32 mouse cellular contexts compared by ENCODE assay signal in genomic region chr9:46223090-46223489, GRCm38 (mm10). TPM values are rescaled to one million over a fixed set of nuclear protein-coding genes. Genes with fewer than 3 reads are reported as not detected.
DNase-seq lines count a peak whose midpoint lies in the region; ATAC-seq and TF ChIP-seq lines count a peak whose summit lies in the region.
"Had no signal": no experiment of that assay in that cellular context is flagged by ENCODE, and none has a peak within 500 bp of the region (broad histone marks: within the 10 kb centered on the region; RNA-seq: fewer than 3 reads in every experiment).

No protein-coding gene starts in this region.

- peaks cover 9% of the 10 kb centered on the region; the same call in 1 of the 2 replicates for H3K36me3 ChIP-seq in liver, adult 2 months (ENCODE audit: control insufficient read depth, insufficient read depth, low read length)
- H3K36me3 ChIP-seq in liver, embryonic 12.5 days: peaks cover 38% of the 10 kb centered on the region
- H3K36me3 ChIP-seq in intestine, embryonic 16.5 days (ENCODE audit: control insufficient read depth, insufficient read depth, low read length): 0 out of 2 replicates have a peak, but pooled peaks cover 6% of the 10 kb centered on the region
- H3K36me3 ChIP-seq in hindbrain, embryonic 16.5 days (ENCODE audit: control insufficient read depth, insufficient read depth, low read length): peaks cover 17% of the 10 kb centered on the region

- no peak for TF ChIP-seq CTCF in liver, adult 2 months (IDR thresholded peaks at IDR 0.05; ENCODE audit: low read depth, low read length)

- H3K4me1 ChIP-seq in liver, adult 2 months (ENCODE audit: control insufficient read depth, insufficient read depth, low read length): peaks cover 45% of the 10 kb centered on the region
- H3K4me1 ChIP-seq in liver, embryonic 12.5 days: peaks cover 31% of the 10 kb centered on the region
- H3K4me1 ChIP-seq in intestine, embryonic 16.5 days (ENCODE audit: control insufficient read depth, insufficient read depth, low read length): peaks cover 10% of the 10 kb centered on the region; the same call in 1 of the 2 replicates
- H3K4me1 ChIP-seq in hindbrain, embryonic 16.5 days (ENCODE audit: control insufficient read depth, insufficient read depth, low read depth, low read length): no peaks in the 10 kb centered on the region
- H3K4me1 ChIP-seq: forebrain, embryonic 10.5 days; hindbrain, embryonic 15.5 days; lung, embryonic 15.5 days; midbrain, embryonic 13.5 days had no signal

- 14% methylated on average over 6 of the region's 6 CpGs for WGBS in liver, adult 2 months
- WGBS in liver, embryonic 12.5 days (ENCODE audit: insufficient replicate concordance): 76% methylated on average over 6 of the region's 6 CpGs
- WGBS in intestine, embryonic 16.5 days: 90% methylated on average over 6 of the region's 6 CpGs
- 89% methylated on average over 6 of the region's 6 CpGs for WGBS in hindbrain, embryonic 16.5 days

- peak overlapping the region; percentile 30 for H3K9ac ChIP-seq in liver, adult 2 months (ENCODE audit: low read depth, low read length)
- H3K9ac ChIP-seq in liver, embryonic 12.5 days: no peak overlapping the region
- 0 out of 2 replicates have a peak overlapping the region, but pooled peaks have one; percentile 15 for H3K9ac ChIP-seq in intestine, embryonic 16.5 days (ENCODE audit: low read depth, low read length)
- no peak overlapping the region for H3K9ac ChIP-seq in hindbrain, embryonic 16.5 days (ENCODE audit: low read depth, low read length)
- H3K9ac ChIP-seq: hindbrain, embryonic 15.5 days; lung, embryonic 15.5 days; midbrain, embryonic 13.5 days had no signal

- no peaks in the 10 kb centered on the region for H3K27me3 ChIP-seq in liver, adult 2 months (ENCODE audit: control insufficient read depth, insufficient read depth, low read length)
- no peaks in the 10 kb centered on the region for H3K27me3 ChIP-seq in liver, embryonic 12.5 days (replicated peaks)
- no peaks in the 10 kb centered on the region for H3K27me3 ChIP-seq in intestine, embryonic 16.5 days (replicated peaks; ENCODE audit: control insufficient read depth, insufficient read depth, low read length)
- H3K27me3 ChIP-seq in hindbrain, embryonic 16.5 days (replicated peaks; ENCODE audit: control insufficient read depth, insufficient read depth, low read length): no peaks in the 10 kb centered on the region
- H3K27me3 ChIP-seq: hindbrain, embryonic 15.5 days; lung, embryonic 15.5 days; megakaryocyte, embryonic 14.5 days; midbrain, embryonic 13.5 days had no signal

- H3K27ac ChIP-seq in liver, adult 2 months (replicated peaks; ENCODE audit: insufficient read depth, low read depth, low read length): peak overlapping the region; percentile 91
- H3K27ac ChIP-seq in liver, embryonic 12.5 days: no peak overlapping the region
- peak overlapping the region; percentile 70 for H3K27ac ChIP-seq in intestine, embryonic 16.5 days (ENCODE audit: low read length)
- H3K27ac ChIP-seq in hindbrain, embryonic 16.5 days (ENCODE audit: low read depth, low read length): no peak overlapping the region
- H3K27ac ChIP-seq: forebrain, embryonic 10.5 days; hindbrain, embryonic 15.5 days; limb, embryonic 10.5 days; lung, embryonic 15.5 days; midbrain, embryonic 13.5 days had no signal

- peak; percentile 31 for DNase-seq in heart, postnatal 4 days
- DNase-seq in heart, postnatal 25 days (ENCODE audit: low spot score): no peak
- DNase-seq in liver, adult 2 months (ENCODE audit: extremely low read depth, low read depth, low spot score): peak; percentile 90
- peak; percentile 21 for DNase-seq in lung, postnatal 14 days
- DNase-seq: adrenal gland, adult 8-10 months; cerebellum, adult 11-12 months; cerebellum, postnatal 14 days; gastrocnemius, postnatal 10 days; spleen, adult 18-20 months; thymus, postnatal 14 days had no signal

- ATAC-seq in liver, embryonic 12.5 days: no peak
- no peak for ATAC-seq in intestine, embryonic 16.5 days
- no peak for ATAC-seq in hindbrain, embryonic 16.5 days
- ATAC-seq in CD4-positive, CD25-positive, alpha-beta regulatory T cell, adult 4 months: no peak
- ATAC-seq: activated CD4-positive, CD25-positive, alpha-beta regulatory T cell, adult 4 months; forebrain, embryonic 16.5 days; midbrain, embryonic 13.5 days had no signal

- no peaks in the 10 kb centered on the region for H3K79me2 ChIP-seq in liver, adult 2 months (ENCODE audit: control insufficient read depth, insufficient read depth, low read length)

- intact Hi-C loops in heart, postnatal 25 days (cut with DNase I): no loop called here

- H3K4me2 ChIP-seq in liver, embryonic 12.5 days: no peak overlapping the region
- no peak overlapping the region for H3K4me2 ChIP-seq in intestine, embryonic 16.5 days (ENCODE audit: low read depth, low read length)
- H3K4me2 ChIP-seq in hindbrain, embryonic 16.5 days (ENCODE audit: low read length): no peak overlapping the region
- H3K4me2 ChIP-seq: hindbrain, embryonic 15.5 days; liver, embryonic 11.5 days; lung, embryonic 15.5 days; midbrain, embryonic 13.5 days had no signal

- TF ChIP-seq POLR2A in liver, adult 2 months (IDR thresholded peaks at IDR 0.05; ENCODE audit: extremely low read depth, insufficient read depth, low read length): no peak

- H3K4me3 ChIP-seq in liver, adult 2 months (ENCODE audit: insufficient read depth, low read depth, low read length): no peak overlapping the region
- H3K4me3 ChIP-seq in liver, embryonic 12.5 days: no peak overlapping the region
- H3K4me3 ChIP-seq in intestine, embryonic 16.5 days (ENCODE audit: low read length): no peak overlapping the region
- H3K4me3 ChIP-seq in hindbrain, embryonic 16.5 days (ENCODE audit: low read length): no peak overlapping the region
- H3K4me3 ChIP-seq: forebrain, embryonic 10.5 days; hindbrain, embryonic 15.5 days; limb, embryonic 10.5 days; lung, embryonic 15.5 days; megakaryocyte, embryonic 14.5 days; midbrain, embryonic 13.5 days had no signal

- no peaks in the 10 kb centered on the region for H3K9me3 ChIP-seq in liver, embryonic 12.5 days (replicated peaks)
- H3K9me3 ChIP-seq in intestine, embryonic 16.5 days (ENCODE audit: control insufficient read depth, low read length): no peaks in the 10 kb centered on the region
- H3K9me3 ChIP-seq in hindbrain, embryonic 16.5 days (ENCODE audit: control insufficient read depth, low read length): no peaks in the 10 kb centered on the region
- H3K9me3 ChIP-seq: forebrain, embryonic 10.5 days; hindbrain, embryonic 15.5 days; limb, embryonic 10.5 days; lung, embryonic 15.5 days; megakaryocyte, embryonic 14.5 days; midbrain, embryonic 13.5 days had no signal

RNA-seq across cellular contexts. Expression of gene Apoa1, which starts 5.3 kb away (rescaled TPM):
- under 1 TPM; 0.45 to 0.61 TPM for total RNA-seq in heart, postnatal 4 days (2021)
- not detected for total RNA-seq in heart, postnatal 25 days (2021)
- total RNA-seq in liver, adult 2 months (2014; rRNA removed): 4,768 and 8,294 TPM in 2 replicates
- 7,598 and 8,406 TPM in 2 replicates for polyA plus RNA-seq in liver, adult 2 months (2012; rRNA removed)
- 1,440 and 1,454 TPM in 2 replicates for polyA plus RNA-seq in liver, embryonic 12.5 days (2016; fragmentation: Nextera tagmentation; extraction: Ambion mirVana)
- 3,214 and 4,275 TPM in 2 replicates for polyA plus RNA-seq in intestine, embryonic 16.5 days (2015; fragmentation: Nextera tagmentation; extraction: Ambion mirVana)
- polyA plus RNA-seq in hindbrain, embryonic 16.5 days (2015; fragmentation: Nextera tagmentation; extraction: Ambion mirVana): 2.7 and 4.1 TPM in 2 replicates
- polyA plus RNA-seq in CD4-positive, CD25-positive, alpha-beta regulatory T cell, adult 4 months (2017; shearing (Covaris generic)): not detected
- total RNA-seq: granulocyte monocyte progenitor cell, adult 5-6 weeks; monocyte, adult 5-6 weeks had no signal
- polyA plus RNA-seq: activated CD4-positive, CD25-positive, alpha-beta regulatory T cell, adult 4 months; C2C12 had no signal

RNA-seq across cellular contexts. Expression of gene Apoc3, which starts 12.3 kb away (rescaled TPM):
- total RNA-seq in heart, postnatal 4 days (2021): not detected
- not detected for total RNA-seq in heart, postnatal 25 days (2021)
- total RNA-seq in liver, adult 2 months (2014; rRNA removed): 2,319 and 2,365 TPM in 2 replicates
- polyA plus RNA-seq in liver, adult 2 months (2012; rRNA removed): 8,710 and 9,739 TPM in 2 replicates
- 2.1 and 2.4 TPM in 2 replicates for polyA plus RNA-seq in liver, embryonic 12.5 days (2016; fragmentation: Nextera tagmentation; extraction: Ambion mirVana)
- polyA plus RNA-seq in intestine, embryonic 16.5 days (2015; fragmentation: Nextera tagmentation; extraction: Ambion mirVana): 590 and 929 TPM in 2 replicates
- not detected in 2 replicates for polyA plus RNA-seq in hindbrain, embryonic 16.5 days (2015; fragmentation: Nextera tagmentation; extraction: Ambion mirVana)
- polyA plus RNA-seq in CD4-positive, CD25-positive, alpha-beta regulatory T cell, adult 4 months (2017; shearing (Covaris generic)): not detected
- total RNA-seq: gastrocnemius, postnatal 10 days; granulocyte monocyte progenitor cell, adult 5-6 weeks; heart, postnatal 14 days; layer of hippocampus, postnatal 10 days; monocyte, adult 5-6 weeks had no signal
- polyA plus RNA-seq: activated CD4-positive, CD25-positive, alpha-beta regulatory T cell, adult 4 months; C2C12; embryonic facial prominence, embryonic 11.5 days; forebrain, embryonic 10.5 days; forebrain, embryonic 16.5 days; hindbrain, embryonic 15.5 days; limb, embryonic 10.5 days; lung, embryonic 15.5 days; midbrain, embryonic 13.5 days; neural tube, embryonic 11.5 days; stomach, embryonic 14.5 days had no signal

RNA-seq across cellular contexts. Expression of gene Apoa4, which starts 17.4 kb away (rescaled TPM):
- not detected for total RNA-seq in heart, postnatal 4 days (2021)
- total RNA-seq in heart, postnatal 25 days (2021): not detected
- total RNA-seq in liver, adult 2 months (2014; rRNA removed): 187 and 323 TPM in 2 replicates
- polyA plus RNA-seq in liver, adult 2 months (2012; rRNA removed): 177 and 239 TPM in 2 replicates
- not detected in 2 replicates for polyA plus RNA-seq in liver, embryonic 12.5 days (2016; fragmentation: Nextera tagmentation; extraction: Ambion mirVana)
- polyA plus RNA-seq in intestine, embryonic 16.5 days (2015; fragmentation: Nextera tagmentation; extraction: Ambion mirVana): 1,729 and 3,070 TPM in 2 replicates
- polyA plus RNA-seq in hindbrain, embryonic 16.5 days (2015; fragmentation: Nextera tagmentation; extraction: Ambion mirVana): not detected in 2 replicates
- not detected for polyA plus RNA-seq in CD4-positive, CD25-positive, alpha-beta regulatory T cell, adult 4 months (2017; shearing (Covaris generic))
- total RNA-seq: gastrocnemius, postnatal 10 days; granulocyte monocyte progenitor cell, adult 5-6 weeks; layer of hippocampus, postnatal 10 days; left cerebral cortex, adult 8-10 months; monocyte, adult 5-6 weeks had no signal
- polyA plus RNA-seq: activated CD4-positive, CD25-positive, alpha-beta regulatory T cell, adult 4 months; C2C12; embryonic facial prominence, embryonic 11.5 days; forebrain, embryonic 10.5 days; forebrain, embryonic 16.5 days; hindbrain, embryonic 15.5 days; limb, embryonic 10.5 days; liver, embryonic 11.5 days; neural tube, embryonic 11.5 days had no signal

RNA-seq across cellular contexts. Expression of gene Apoa5, which starts 45.3 kb away (rescaled TPM):
- total RNA-seq in heart, postnatal 4 days (2021): not detected
- not detected for total RNA-seq in heart, postnatal 25 days (2021)
- 771 and 1,014 TPM in 2 replicates for total RNA-seq in liver, adult 2 months (2014; rRNA removed)
- 2,298 and 3,079 TPM in 2 replicates for polyA plus RNA-seq in liver, adult 2 months (2012; rRNA removed)
- polyA plus RNA-seq in liver, embryonic 12.5 days (2016; fragmentation: Nextera tagmentation; extraction: Ambion mirVana): 0.25 and 0.33 TPM in 2 replicates
- polyA plus RNA-seq in intestine, embryonic 16.5 days (2015; fragmentation: Nextera tagmentation; extraction: Ambion mirVana): 0.33 and 0.35 TPM in 2 replicates
- polyA plus RNA-seq in hindbrain, embryonic 16.5 days (2015; fragmentation: Nextera tagmentation; extraction: Ambion mirVana): not detected in 2 replicates
- not detected for polyA plus RNA-seq in CD4-positive, CD25-positive, alpha-beta regulatory T cell, adult 4 months (2017; shearing (Covaris generic))
- total RNA-seq: gastrocnemius, postnatal 10 days; granulocyte monocyte progenitor cell, adult 5-6 weeks; heart, postnatal 14 days; layer of hippocampus, postnatal 10 days; left cerebral cortex, adult 8-10 months; monocyte, adult 5-6 weeks had no signal
- polyA plus RNA-seq: activated CD4-positive, CD25-positive, alpha-beta regulatory T cell, adult 4 months; C2C12; embryonic facial prominence, embryonic 11.5 days; forebrain, embryonic 10.5 days; forebrain, embryonic 16.5 days; hindbrain, embryonic 15.5 days; lung, embryonic 15.5 days; midbrain, embryonic 13.5 days; neural tube, embryonic 11.5 days; stomach, embryonic 14.5 days had no signal

RNA-seq across cellular contexts. Expression of gene Zpr1, which starts 49.8 kb away (rescaled TPM):
- total RNA-seq in heart, postnatal 4 days (2021): 10 to 100 TPM; 19.3 to 23.5 TPM
- 10 to 100 TPM; 18.5 to 19.4 TPM for total RNA-seq in heart, postnatal 25 days (2021)
- 25.9 and 42.4 TPM in 2 replicates for total RNA-seq in liver, adult 2 months (2014; rRNA removed)
- polyA plus RNA-seq in liver, adult 2 months (2012; rRNA removed): 19.5 and 23.0 TPM in 2 replicates
- polyA plus RNA-seq in liver, embryonic 12.5 days (2016; fragmentation: Nextera tagmentation; extraction: Ambion mirVana): 55.4 and 56.0 TPM in 2 replicates
- polyA plus RNA-seq in intestine, embryonic 16.5 days (2015; fragmentation: Nextera tagmentation; extraction: Ambion mirVana): 47.6 and 50.0 TPM in 2 replicates
- polyA plus RNA-seq in hindbrain, embryonic 16.5 days (2015; fragmentation: Nextera tagmentation; extraction: Ambion mirVana): 57.8 TPM in 2 replicates
- 10 to 100 TPM; 31.1 to 40.8 TPM for polyA plus RNA-seq in CD4-positive, CD25-positive, alpha-beta regulatory T cell, adult 4 months (2017; shearing (Covaris generic))

Comparison
In these comparisons a context has a peak if more than half of its experiments do, and no peak if none do; other contexts are left out.
1. H3K27ac ChIP-seq: peak in liver, adult 2 months (single experiment) and intestine, embryonic 16.5 days (single experiment); none in liver, embryonic 12.5 days (single experiment) and hindbrain, embryonic 16.5 days (single experiment).
2. H3K9ac ChIP-seq: peak in liver, adult 2 months (single experiment) and intestine, embryonic 16.5 days (single experiment); none in liver, embryonic 12.5 days (single experiment) and hindbrain, embryonic 16.5 days (single experiment).
3. RNA of gene Apoc3, which starts 12.3 kb away (polyA plus RNA-seq): 8,710 to 9,739 TPM in liver, adult 2 months and 590 to 929 TPM in intestine, embryonic 16.5 days; 2.1 to 2.4 TPM in liver, embryonic 12.5 days, not detected in hindbrain, embryonic 16.5 days and not detected in CD4-positive, CD25-positive, alpha-beta regulatory T cell, adult 4 months; every median in the first group is over 100 times any median in the second.
4. RNA of gene Apoa4, which starts 17.4 kb away (polyA plus RNA-seq): 1,729 to 3,070 TPM in intestine, embryonic 16.5 days and 177 to 239 TPM in liver, adult 2 months; not detected in liver, embryonic 12.5 days, not detected in hindbrain, embryonic 16.5 days and not detected in CD4-positive, CD25-positive, alpha-beta regulatory T cell, adult 4 months; every median in the first group is over 100 times any median in the second.
5. RNA of gene Apoa1, which starts 5.3 kb away (polyA plus RNA-seq): 7,598 to 8,406 TPM in liver, adult 2 months, 3,214 to 4,275 TPM in intestine, embryonic 16.5 days and 1,440 to 1,454 TPM in liver, embryonic 12.5 days; 2.7 to 4.1 TPM in hindbrain, embryonic 16.5 days and not detected in CD4-positive, CD25-positive, alpha-beta regulatory T cell, adult 4 months; every median in the first group is over 100 times any median in the second.